Mouse (Mus musculus): ENCODE results near the gene Ror2.

Gene Ror2

GRCm38 (mm10) chr13:53191657-53192056 is 94.3 kb downstream of the Ror2 start:
- no peak for DNase-seq

- no peak for DNase-seq
Measured at GRCm38 (mm10) chr13:53188935-53189334, 97.0 kb downstream of the Ror2 start.

GRCm38 (mm10) chr13:53184858-53185257 is 101.1 kb downstream of the Ror2 start:
- DNase-seq: no peak

DNA sequence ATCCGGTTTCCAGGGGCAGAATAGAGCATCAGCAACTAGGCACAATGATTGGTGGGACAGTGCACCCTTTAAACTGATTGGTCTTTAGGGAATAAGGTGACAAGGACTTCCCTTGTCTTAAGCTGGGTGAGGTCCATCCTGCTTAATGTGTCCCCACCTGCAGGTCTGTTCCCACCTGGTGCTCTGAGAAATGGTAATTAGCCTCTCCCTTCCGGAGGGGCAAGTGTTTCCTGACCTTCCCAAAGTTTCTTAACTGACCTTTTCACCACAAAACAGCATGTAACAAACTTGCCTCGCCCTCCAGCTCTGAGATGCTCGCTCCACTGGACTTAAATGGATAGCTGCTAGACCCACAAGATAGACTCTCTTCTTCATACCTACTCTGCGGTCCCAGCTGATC is 101.8 kb downstream of the Ror2 start:
- no peak for DNase-seq

- no peak for DNase-seq
Measured at GRCm38 (mm10) chr13:53183161-53183577, 102.8 kb downstream of the Ror2 start.

DNA sequence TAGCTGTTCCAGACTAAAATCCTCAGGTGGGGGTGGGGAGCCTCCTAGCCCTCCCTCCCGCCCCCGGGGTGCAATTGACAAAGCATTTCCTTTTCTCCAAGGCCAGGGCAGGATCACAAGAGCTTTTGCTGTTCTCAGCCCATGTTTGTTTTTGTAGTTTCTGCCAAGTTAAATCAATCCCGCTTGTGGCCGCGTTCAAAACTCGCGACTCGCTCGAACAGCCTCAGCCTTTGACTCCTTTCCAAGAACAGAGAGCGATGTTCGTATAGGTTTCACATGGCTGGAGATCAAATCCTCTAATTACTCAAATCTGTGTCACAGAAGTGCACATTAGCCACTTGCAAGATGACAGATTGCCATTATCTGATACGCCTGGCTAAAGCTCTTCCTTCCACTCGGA is 107.3 kb downstream of the Ror2 start:
- DNase-seq: no peak

GRCm38 (mm10) chr13:53178171-53178570 is 107.8 kb downstream of the Ror2 start:
- no peak for DNase-seq

DNA sequence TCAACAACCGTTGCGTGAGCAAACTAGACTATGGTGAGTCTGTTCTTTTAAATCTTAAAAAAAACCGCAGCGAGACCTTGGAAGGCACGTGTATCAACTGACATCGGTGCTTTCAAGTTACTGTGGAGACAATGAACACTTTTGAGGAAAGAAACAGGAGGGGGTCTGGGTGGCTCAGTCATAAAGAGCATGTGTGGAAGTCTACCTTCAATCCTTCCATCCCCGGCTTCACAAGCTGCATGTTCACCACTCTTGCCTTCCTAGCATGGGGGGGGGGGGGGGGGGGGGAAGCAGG is 108.6 kb downstream of the Ror2 start:
- DNase-seq: no peak

- no peak for DNase-seq
Measured at GRCm38 (mm10) chr13:53176695-53177423, 109.1 kb downstream of the Ror2 start.

GRCm38 (mm10) chr13:53175041-53175440 is 110.9 kb downstream of the Ror2 start:
- DNase-seq: no peak

GRCm38 (mm10) chr13:53163671-53164070 is 122.3 kb downstream of the Ror2 start:
- DNase-seq: no peak

- no peak for DNase-seq
Measured at GRCm38 (mm10) chr13:53163060-53163459, 122.9 kb downstream of the Ror2 start.

DNA sequence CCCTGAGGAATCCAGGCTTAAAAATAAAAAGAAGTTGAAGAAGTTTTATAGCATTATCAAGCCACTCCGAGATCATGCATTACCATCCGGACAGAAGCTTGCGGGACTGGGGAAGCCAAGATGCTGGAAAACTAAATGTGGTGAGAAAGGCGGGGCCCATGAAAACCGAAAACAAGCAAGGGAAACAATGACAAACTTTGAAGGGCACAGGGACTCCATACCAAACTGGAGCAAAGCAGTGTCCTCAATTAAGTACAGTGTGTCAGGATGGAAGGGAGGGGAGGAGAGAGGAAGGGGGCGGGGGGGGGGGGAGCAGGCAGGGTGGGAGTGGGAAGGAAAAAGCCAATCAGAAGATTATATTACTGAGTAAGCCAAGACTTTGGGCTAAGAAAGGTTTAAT is 126.4 kb downstream of the Ror2 start:
- DNase-seq: no peak

DNA sequence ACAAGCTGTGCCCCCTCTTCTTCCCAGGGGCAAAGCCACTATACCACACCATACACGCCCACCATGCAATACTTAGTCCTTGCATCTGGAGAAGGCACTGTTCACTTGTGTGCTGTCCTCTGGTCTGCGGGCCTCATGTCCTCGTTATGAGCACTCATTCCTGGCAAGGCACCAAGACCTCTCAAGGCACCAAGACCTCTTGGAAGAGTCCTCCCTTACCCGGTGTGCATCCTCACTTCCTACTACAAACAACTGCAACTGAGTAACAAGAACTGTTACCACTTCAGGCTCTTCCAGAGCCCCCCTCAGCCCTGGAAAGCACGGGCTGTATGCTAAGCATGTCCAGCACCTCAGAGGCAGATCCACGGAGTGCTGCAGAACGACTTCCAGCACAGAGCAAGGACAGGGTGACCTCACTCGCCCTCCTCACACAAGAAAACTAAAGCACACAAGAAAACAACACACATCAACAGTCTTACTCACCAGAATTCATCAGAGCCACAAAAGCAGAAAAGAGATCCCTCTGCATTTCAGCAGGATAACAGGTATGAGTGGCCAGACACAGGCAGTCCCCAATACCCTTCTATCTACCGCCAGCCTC is 127.4 kb downstream of the Ror2 start:
- no peak for DNase-seq

- no peak for DNase-seq
Measured at GRCm38 (mm10) chr13:53156911-53157310, 129.0 kb downstream of the Ror2 start.

DNA sequence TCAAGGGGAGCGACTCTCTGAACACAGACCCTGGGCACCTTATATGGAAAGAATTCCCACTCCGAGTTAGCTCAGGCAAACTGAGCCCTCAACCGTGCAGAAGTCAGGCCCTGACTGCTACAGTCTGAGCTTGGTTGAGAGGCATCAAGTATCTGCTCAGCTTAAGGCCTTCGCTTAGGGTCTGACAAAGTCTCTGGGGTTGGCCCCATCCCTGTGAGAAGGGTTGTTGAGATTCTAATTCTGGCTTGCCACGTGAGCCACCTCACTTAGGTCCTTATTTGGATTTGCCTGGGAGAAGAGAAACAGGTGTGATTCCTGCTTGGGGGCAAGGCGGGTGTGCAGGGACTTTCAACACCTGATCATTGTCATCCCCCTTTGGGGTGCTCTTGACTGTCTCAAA is 129.6 kb downstream of the Ror2 start:
- DNase-seq: no peak

DNA sequence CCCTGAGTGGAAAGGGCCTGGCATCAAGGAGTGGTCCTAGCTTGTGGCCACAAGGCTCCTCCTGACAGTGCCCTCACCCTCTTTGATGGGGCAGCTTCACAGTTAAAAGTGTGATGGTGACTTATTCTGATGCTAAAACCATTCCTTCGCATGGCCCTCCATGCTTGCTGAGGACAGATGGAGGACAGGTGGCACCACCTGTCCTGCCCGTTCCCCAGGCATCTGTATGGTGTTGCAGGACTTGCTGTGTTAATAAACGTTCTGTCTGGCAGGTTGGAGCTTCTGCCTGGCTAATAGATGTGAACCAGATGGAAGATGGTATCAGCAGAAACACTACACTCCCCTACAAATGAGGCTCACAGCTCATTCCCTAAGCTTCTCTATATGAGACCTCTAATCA is 140.4 kb downstream of the Ror2 start:
- DNase-seq: no peak

- DNase-seq: no peak
Measured at GRCm38 (mm10) chr13:53143076-53143475, 142.8 kb downstream of the Ror2 start.

DNA sequence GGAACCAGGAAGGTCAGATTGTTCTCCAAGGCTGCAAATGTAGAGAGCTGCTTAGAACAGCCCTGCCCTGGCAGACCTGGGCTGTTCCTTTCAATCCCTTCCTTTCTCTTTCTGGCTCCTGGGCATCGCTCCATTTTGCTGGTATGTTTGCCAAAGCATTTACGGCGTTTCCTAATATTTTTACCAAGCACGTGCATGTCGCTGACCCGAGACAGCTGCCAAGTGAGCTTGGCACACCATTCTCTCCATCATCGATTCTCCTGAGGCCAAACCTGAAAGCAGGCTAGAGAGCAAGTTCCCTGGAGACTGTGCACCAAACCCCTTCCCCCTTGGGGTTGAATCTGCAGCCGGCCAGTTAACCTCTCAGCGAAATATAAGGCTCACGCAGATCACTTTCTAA is 143.7 kb downstream of the Ror2 start:
- DNase-seq: peak; percentile 24 to 30

DNA sequence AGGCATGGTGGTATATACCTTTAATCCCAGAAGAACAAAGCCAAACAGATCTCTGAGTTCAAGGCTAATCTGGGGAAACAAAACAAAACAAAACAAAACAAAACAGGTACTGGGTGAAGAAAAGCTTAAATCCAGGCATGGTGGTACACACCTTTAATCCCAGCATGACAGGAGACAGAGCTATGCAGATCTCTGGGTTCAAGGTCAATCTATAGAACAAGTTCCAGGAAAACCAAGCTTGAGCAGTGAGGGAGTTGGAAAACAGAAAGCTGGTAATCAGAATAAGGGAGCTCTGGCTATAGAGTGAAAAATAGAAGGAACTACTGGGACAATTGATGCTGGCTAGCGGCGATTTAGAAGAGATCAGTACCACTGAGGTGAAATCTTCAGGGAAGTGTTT is 145.6 kb downstream of the Ror2 start:
- no peak for DNase-seq

GRCm38 (mm10) chr13:53130567-53130966 is 155.4 kb downstream of the Ror2 start:
- DNase-seq: no peak

- no peak for DNase-seq
Measured at GRCm38 (mm10) chr13:53130032-53130431, 155.9 kb downstream of the Ror2 start.

DNA sequence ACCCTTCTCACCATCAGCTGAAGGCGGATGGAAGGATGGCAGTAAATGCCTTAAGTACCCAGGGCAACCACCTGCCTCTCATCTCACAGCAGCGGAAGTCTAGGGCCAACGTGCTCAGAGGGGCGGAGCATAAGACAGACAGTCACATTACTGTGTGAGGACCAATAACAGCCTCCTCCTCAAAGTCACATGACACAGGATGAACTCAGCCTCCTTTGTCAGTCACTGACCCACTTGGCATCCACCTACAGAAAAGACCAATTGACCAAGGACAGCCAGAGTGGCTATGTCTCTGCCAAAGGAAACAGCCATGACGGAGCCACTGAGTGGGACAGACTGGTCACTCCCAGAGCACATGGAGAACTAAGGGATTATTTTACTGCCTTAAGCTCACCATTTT is 160.3 kb downstream of the Ror2 start:
- no peak for DNase-seq

DNA sequence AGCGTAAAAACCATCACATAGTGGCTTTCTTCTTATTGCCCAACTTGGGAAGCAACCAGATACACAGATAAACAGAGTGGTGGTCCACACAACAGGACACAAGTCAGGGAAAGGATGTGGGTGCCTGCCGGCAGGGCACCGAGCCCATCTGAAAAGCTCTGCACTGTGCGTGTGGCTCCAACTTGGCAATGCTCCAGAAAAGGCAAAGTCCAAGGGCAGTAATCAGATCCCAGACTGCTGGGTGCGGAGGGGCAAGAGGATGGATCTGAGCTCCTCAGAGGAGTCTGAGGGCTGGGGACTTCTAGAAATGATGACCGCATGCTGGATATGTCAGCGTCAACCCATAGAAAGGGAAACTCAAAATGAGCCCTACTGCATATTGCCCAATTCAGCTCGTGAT is 163.8 kb downstream of the Ror2 start:
- no peak for DNase-seq

DNA sequence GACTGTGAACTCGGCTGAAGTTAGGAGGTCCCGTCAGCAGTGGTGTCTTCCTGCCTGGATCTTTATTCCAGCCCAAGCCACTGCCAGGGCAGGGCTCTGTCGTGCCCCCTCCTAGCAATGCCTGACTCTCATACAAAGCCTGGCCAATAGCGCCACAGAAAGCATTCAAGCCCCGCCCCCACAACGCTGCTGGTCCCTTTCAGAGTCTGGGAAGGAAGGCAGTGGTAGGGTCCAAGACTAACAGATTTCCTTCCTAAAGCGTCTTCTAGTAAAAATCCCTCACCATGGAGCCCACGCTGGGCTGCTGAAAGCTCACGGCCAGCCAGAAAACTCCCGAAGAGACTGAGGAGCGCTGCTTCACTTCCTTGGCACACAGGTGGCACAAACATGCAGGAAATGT is 165.0 kb downstream of the Ror2 start:
- no peak for DNase-seq

Measured in lung, adult 18-20 months (tissue).